Mouse (Mus musculus): Measurements from ENCODE around the gene Erlec1.

GRCm38 (mm10) chr11:30985877-30986624, 31.9 kb upstream of the Erlec1 start, which contains the start of gene Chac2:
- TF ChIP-seq CTCF (IDR thresholded peaks at IDR 0.05; ENCODE audit: low read depth, low read length) (no peak), POLR2A (IDR thresholded peaks at IDR 0.05; ENCODE audit: borderline replicate concordance, low read depth, low read length) (no peak)

Data from bone marrow macrophage, adult 2 months (primary cell).